Mouse (Mus musculus) layer of hippocampus, adult 9-11 months (tissue): Measurements from ENCODE around the gene Cbfa2t3.

Source experiments
- DNase-seq: peaks from one replicate; pipeline ENCODE4 v3.0.0; 2022

Gene Cbfa2t3

DNA sequence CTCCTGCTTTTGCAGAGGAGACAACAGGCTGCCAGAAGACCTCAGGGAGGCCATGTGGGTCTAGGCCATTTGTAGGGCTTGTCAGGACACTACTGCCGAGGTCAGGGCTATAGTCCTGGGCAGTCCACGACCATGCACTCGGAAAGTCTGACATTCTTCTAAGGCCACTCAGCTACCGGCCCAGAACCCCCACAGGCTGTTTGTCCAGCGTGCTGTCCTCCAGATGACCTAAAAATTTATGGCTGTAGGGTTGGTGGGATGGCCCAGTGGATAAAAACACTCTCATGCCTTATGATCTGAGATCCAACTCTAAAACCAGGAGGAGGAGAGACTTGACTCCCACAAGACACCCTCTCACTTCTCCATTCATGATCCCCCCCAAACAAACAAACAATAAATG is 35.2 kb downstream of the Cbfa2t3 start:
- no peak for DNase-seq

GRCm38 (mm10) chr8:122663106-122663505 is 35.8 kb downstream of the Cbfa2t3 start:
- no peak for DNase-seq

- DNase-seq, result no peak
These were observed 37.0 kb downstream of the Cbfa2t3 start for GRCm38 (mm10) chr8:122661894-122662293.

DNA sequence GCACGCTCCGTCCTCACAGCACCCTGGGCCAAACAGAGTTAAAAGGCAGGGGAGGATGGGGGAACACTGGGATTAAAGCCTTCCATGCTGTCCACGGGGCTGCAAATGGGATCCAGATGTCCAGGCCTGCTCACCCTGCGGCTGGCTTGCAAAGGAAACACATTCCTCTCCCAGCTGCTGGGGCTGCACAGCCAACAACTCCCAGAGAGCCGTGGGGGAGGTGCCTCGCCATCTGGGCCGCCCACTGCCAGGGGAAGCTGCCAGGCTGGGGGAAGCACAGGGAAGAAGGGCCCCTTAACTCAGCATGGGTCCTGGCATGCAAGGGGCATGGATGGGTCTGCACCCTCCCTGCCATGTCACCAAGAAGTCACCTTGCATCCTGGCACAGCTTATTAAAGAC is 37.8 kb downstream of the Cbfa2t3 start:
- peak; percentile 80 for DNase-seq

GRCm38 (mm10) chr8:122660022-122660421 is 38.9 kb downstream of the Cbfa2t3 start:
- DNase-seq, result no peak

GRCm38 (mm10) chr8:122658807-122659160 is 40.1 kb downstream of the Cbfa2t3 start:
- DNase-seq, result no peak

DNA sequence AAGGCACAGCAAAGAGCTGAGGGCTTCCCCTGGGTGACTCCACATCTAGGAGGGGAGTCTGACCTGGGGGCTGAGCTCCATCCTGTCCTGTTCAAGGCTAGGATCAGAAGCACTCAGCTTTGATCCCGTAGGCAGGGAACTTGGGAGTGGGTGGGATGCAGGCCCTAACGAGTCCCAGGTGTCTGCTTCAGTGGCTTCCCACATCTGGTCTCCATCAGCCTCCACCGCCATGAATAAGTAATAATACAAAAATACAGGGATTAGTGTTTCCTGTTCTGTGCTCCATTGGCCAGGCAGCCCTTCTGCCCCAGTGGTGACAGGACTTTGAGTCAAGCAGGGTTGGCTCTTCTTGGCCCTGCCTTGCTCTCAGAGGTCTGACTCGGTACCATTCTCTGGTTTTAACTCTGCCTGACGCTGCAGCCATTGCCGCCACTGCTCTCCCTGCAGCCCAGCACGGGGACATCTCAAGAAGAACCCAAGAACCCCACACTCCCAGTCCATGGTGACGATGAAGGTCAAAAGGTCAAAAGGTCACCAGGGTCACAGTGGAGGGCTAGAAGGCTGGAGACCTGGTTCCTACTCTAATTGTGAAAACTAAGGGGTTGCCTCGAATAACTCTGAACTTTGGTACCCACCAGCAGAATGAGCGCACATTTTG is 40.6 kb downstream of the Cbfa2t3 start:
- no peak for DNase-seq

GRCm38 (mm10) chr8:122656056-122656999 is 42.6 kb downstream of the Cbfa2t3 start:
- no peak for DNase-seq

DNA sequence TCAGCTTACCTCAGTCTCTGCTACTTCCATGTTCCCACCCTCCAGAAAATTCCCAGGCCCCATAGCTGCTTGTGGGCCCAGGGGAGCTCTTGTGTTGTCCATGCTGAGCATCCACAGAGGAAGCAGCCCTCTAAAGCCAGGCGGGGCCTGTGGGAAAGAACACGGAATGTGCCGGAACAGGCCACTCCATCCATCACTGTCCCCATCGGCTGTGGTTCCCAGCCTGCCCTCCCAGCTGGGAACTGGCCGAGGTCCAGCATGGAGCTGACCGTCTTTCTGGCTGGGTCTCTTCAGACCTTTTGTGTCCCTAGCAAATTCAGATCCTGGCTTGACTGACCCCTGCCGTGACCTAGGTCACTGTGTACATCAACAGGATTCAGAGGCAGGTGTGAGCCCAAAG is 44.1 kb downstream of the Cbfa2t3 start:
- DNase-seq, result no peak

- DNase-seq, result no peak
These were observed 46.3 kb downstream of the Cbfa2t3 start for GRCm38 (mm10) chr8:122652643-122653042.

DNA sequence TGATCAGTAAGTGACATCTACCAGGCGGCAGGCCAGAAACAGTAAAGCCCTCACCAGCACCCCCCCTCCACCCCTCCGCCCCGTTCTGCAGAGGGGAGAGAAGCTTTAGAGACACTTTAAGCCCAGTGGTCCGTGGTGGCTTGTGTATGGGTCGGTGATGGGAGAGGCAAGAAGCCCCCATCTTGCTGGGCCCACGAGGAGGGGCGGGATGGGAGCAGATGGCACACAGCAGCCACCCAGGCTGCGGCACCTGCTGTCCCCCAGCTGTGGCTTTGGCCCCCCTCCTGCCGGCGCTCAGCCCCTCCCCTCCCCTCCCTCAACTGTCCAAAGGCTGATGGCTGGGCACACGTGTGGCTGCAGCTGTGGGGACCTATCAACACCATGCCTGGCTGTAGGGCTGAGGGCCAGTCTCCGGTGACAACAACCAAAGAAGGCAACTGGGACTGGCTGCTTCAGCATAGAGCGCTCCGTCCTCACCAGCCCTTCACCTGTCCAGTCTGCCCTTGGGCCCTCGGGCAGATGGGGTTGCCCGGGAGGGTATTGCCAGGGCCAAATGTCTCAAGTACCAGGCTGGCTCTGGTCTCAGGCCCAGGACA is 47.5 kb downstream of the Cbfa2t3 start:
- DNase-seq, result no peak

DNA sequence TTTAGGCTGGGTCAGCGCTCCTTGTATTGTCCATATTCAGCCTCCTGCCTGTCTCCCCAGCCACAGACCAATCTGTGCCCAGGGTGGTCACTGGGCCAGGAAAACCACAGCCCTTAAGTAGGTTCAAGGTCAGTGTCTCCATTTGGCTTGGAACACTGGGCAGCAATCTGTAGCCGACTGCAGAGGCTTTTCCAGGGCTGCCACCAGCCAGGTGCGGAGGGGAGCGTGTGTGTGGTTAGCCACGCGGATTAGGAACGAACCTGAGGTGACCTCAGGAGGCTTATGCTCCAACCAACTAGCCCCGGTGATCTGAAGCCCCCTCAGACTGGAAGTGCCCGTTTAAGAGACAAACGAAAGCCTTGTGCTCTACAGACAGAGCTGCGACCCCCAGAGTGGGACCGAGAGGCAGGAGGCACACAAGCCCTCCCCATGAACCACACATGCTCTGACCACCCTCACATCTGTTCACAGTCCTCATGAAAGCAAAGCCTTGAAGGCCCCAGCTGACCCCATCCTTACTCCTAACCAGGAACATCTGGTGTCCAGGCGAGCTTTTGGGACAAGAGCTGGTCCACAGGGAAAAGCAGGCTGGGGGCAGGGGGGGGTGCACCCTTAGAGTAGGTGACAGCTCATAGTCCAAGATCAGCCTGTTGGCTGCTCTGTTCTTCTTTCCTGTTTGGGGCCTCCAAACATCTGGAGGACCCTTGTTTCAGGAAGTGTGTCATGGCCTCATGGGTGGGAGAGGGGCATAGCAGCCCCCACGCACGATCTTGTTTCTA is 50.5 kb downstream of the Cbfa2t3 start:
- DNase-seq, result no peak

DNA sequence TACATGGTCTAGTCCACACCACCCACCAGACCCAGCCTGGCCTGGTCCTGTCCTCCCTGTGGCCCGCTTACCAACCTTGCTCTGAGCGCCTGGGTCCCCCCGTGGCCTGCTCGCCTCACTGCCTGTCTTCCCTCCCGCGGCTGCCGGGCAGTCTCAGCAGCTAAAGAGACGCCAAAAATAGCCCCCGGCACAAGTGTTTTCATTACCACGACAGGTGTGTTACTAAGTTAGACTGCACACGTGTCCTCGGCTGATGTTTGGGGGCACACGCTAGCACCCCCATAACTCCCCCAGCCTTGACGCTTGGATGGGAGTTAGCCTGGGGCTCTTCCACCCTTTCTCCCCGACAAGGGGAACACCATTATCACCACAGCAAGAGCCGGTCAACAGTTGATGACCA is 52.6 kb downstream of the Cbfa2t3 start:
- no peak for DNase-seq

GRCm38 (mm10) chr8:122644175-122644954 is 54.5 kb downstream of the Cbfa2t3 start:
- DNase-seq, result no peak

DNA sequence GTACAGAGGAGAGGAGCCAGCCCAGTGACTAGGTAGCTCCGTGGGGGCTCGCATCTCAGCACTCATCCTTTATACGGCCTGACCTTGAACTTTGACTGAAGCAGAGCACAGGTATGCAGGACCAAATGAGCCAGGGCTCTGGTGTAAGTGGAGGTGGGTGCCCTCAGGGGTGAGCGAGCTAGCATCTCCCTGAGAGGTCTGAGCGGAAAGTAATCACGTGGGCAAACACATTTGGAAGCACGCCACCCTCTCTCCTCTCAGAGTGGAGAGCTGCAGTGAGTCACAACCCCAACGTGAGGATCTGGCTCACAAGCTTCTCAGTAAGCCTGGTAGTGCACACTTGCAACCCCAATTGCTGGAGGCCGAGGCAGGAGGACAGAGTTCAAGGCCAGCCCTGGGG is 56.8 kb downstream of the Cbfa2t3 start:
- peak; percentile 35 for DNase-seq

DNA sequence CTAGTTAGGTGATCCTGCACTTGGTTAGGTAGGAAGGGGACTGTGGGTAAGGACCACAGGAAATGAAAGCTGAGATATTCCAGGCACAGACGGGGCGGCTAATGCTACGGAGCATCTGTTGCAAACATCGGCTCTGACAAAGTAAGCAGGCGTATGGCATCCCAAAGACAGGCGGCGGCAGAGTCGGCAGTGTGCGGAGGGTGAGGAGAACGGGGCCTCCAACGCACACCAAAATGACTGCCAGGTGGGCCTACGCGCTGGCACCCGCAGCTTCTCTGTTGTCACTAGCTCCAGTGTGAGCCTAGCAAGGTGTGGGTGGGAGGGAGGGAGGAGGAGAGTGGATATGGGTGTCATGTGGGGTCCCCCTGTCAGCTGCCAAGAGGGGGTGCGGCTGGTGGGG is 57.5 kb downstream of the Cbfa2t3 start:
- DNase-seq, result peak; percentile 88

- no peak for DNase-seq
These were observed 58.1 kb downstream of the Cbfa2t3 start for GRCm38 (mm10) chr8:122640825-122641224.

- DNase-seq, result no peak
These were observed 59.2 kb downstream of the Cbfa2t3 start for GRCm38 (mm10) chr8:122639521-122640248.

DNA sequence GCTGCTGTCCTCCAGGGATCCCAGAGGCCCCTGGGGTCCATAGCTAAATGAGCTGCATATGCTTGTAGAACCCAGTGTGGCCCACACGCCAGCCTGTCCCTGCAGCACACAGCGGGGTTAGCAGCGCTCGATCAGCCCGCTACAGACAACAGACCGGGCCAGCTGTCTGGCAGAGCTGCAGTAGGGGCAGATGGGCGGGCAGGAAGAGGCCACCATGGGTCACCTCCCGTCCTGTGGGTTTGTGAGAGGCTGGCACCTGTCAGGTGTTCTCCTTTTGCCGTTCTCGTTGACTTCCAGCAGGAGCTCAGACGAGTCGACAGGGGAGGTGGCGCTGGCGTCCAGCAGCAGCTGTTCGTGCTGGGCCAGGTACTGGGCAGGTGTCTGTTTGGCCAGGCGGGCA is 60.3 kb downstream of the Cbfa2t3 start:
- DNase-seq, result no peak

- DNase-seq, result no peak
These were observed 61.7 kb downstream of the Cbfa2t3 start for GRCm38 (mm10) chr8:122637230-122637629.

- no peak for DNase-seq
These were observed 62.1 kb downstream of the Cbfa2t3 start for GRCm38 (mm10) chr8:122636803-122637175.
